Mouse (Mus musculus) hindbrain, embryonic 10.5 days (tissue): ENCODE measurements around the gene Ptcd3. TPM values are rescaled to one million over a fixed set of nuclear protein-coding genes. Genes with fewer than 3 reads are reported as not detected.
A peak's percentile ranks its signal among the peaks of the same experiment; 100 is the strongest.

Experiments used
- DNase-seq: peaks from one replicate; pipeline ENCODE4 v3.0.0-alpha.2; 2017; ENCODE audit warnings: low spot score
- H3K27ac ChIP-seq: fragments of 300-500 bp; sonication (generic); 2 replicates; pipeline ENCODE4 v1.5.1; 2016; ENCODE audit warnings: mild to moderate bottlenecking, moderate library complexity
- H3K27me3 ChIP-seq: fragments of 300-500 bp; sonication (generic); 2 replicates; pipeline ENCODE4 v1.6.1; 2016; ENCODE audit warnings: mild to moderate bottlenecking; ENCODE audit not compliant: poor library complexity, insufficient read depth, severe bottlenecking
- H3K36me3 ChIP-seq: fragments of 300-500 bp; sonication (generic); 2 replicates; pipeline ENCODE4 v1.6.1; 2016; ENCODE audit warnings: mild to moderate bottlenecking, moderate library complexity
- H3K4me1 ChIP-seq: fragments of 300-500 bp; sonication (generic); replicated peaks from 2 replicates; pipeline ENCODE4 v1.6.1; 2016; ENCODE audit warnings: mild to moderate bottlenecking
- H3K4me3 ChIP-seq: fragments of 300-500 bp; sonication (generic); 2 replicates; pipeline ENCODE4 v1.5.1; 2016; ENCODE audit warnings: mild to moderate bottlenecking, moderate library complexity
- H3K9me3 ChIP-seq: fragments of 300-500 bp; sonication (generic); 2 replicates; pipeline ENCODE4 v1.6.1; 2016; ENCODE audit warnings: mild to moderate bottlenecking, moderate library complexity
- WGBS: fragments of 180-500 bp; shearing (Covaris S2); methylation state at CpG from one replicate; pipeline ENCODE4 v1.1.7; 2016; 5-methylcytosine and 5-hydroxymethylcytosine counted together
- polyA plus RNA-seq: library from polyadenylated mRNA; unstranded; fragments of >200 nt; fragmentation: Nextera tagmentation; extraction: Ambion mirVana; gene quantifications from 2 replicates; pipeline ENCODE4 v1.2.1, GENCODE M21; 2016

Ptcd3 gene
- 106 and 140 TPM in 2 replicates for polyA plus RNA-seq

- H3K36me3 ChIP-seq = peaks cover 49% of the 10 kb centered on the region
- H3K27ac ChIP-seq = peak within 1 kb of the TSS; percentile 97
- H3K9me3 ChIP-seq = no peaks in the 10 kb centered on the region
- peaks cover 18% of the 10 kb centered on the region for H3K4me1 ChIP-seq
- under 1% methylated on average over 58 of the region's 58 CpGs for WGBS
- peak; percentile 90 for DNase-seq
- no peaks in the 10 kb centered on the region for H3K27me3 ChIP-seq
- peak within 1 kb of the TSS; percentile 83 for H3K4me3 ChIP-seq
Observed at GRCm38 (mm10) chr6:71908481-71909381, at the start of gene Ptcd3, which contains the start of gene Polr1a. Gene Ptcd3, minus strand, starts transcription at chr6:71908750. Gene Polr1a, plus strand, starts transcription at chr6:71909053.

DNA sequence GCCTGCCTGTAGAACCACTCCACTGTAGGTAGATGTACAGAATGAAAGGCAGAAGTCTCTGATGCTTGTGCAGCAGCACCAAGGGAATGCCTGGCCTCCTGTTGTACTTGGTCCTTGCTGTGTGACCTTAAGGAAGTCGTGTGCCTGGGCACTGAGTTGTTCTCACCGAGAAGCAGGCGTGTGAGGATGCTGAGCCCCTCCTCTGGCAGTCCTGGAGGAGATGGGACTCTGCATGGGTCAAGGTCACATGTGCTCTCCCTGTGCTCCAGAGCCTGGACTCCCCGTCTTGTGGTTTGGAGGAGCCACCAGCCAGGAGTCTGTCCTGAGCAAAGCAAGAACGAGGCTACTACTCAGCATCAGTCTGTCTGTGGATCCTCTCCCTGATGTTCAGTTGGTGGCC, 42.6 kb upstream of the Ptcd3 start:
- peaks cover 89% of the 10 kb centered on the region for H3K36me3 ChIP-seq
- H3K27ac ChIP-seq = no peak overlapping the region
- 87% methylated on average over 5 of the region's 5 CpGs for WGBS
- H3K4me3 ChIP-seq = no peak overlapping the region
- H3K27me3 ChIP-seq = no peaks in the 10 kb centered on the region
- DNase-seq = no peak
- no peaks in the 10 kb centered on the region for H3K4me1 ChIP-seq
- no peaks in the 10 kb centered on the region for H3K9me3 ChIP-seq

- Histone ChIP-seq H3K27me3 (no peaks in the 10 kb centered on the region), H3K9me3 (no peaks in the 10 kb centered on the region), H3K4me1 (no peaks in the 10 kb centered on the region), H3K27ac (no peak overlapping the region), H3K4me3 (no peak overlapping the region), H3K36me3 (peaks cover 94% of the 10 kb centered on the region)
- DNase-seq = no peak
- 92% methylated on average over 3 of the region's 3 CpGs for WGBS
Observed at GRCm38 (mm10) chr6:71950592-71950991, 42.0 kb upstream of the Ptcd3 start.

DNA sequence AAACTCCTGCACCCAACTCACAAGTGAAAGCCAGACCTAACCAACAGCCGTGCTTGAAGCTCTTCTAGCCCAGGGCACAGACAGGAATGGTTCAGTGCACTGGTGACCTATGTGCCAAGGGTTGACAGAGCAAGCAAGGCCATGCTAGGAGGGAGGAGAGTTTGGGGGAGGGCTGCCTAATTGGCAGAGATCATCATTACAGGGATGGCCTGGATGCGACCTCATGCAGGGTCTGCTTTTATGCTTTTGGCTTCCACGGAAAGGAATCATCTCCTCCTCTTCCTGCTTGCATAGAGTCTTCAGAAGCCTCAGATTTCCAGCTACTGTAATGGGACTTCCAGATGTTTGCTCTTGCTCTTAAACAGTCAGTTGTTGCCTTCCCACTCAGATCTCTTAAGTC, 41.2 kb upstream of the Ptcd3 start:
- Histone ChIP-seq H3K36me3 (peaks cover 97% of the 10 kb centered on the region), H3K4me1 (no peaks in the 10 kb centered on the region), H3K4me3 (no peak overlapping the region), H3K27me3 (no peaks in the 10 kb centered on the region), H3K27ac (no peak overlapping the region), H3K9me3 (no peaks in the 10 kb centered on the region)
- no peak for DNase-seq
- WGBS = 85% methylated on average over 3 of the region's 3 CpGs

DNA sequence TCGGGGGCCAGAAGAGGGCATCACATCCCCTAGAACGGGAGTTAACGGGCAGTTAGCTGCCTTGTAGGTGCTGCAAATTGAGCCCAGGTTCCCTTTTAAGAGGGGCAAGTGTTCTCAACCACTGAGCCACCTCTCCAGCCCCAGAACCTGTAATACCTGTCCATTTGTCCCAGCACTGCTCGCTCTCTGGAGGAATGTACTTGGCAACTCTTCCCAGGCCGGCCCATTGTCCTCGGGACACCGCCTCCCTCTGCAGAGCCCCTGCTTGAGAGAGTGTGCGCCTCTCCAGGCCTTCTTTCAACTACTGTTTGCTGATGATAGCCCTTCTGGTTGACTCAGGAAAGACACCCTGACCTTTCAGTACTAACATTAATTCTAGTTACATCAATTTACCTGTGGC, 37.6 kb upstream of the Ptcd3 start:
- no peaks in the 10 kb centered on the region for H3K9me3 ChIP-seq
- no peaks in the 10 kb centered on the region for H3K27me3 ChIP-seq
- no peak for DNase-seq
- peaks cover 84% of the 10 kb centered on the region for H3K36me3 ChIP-seq
- H3K4me1 ChIP-seq = no peaks in the 10 kb centered on the region
- WGBS = 96% methylated on average over 8 of the region's 8 CpGs
- no peak overlapping the region for H3K4me3 ChIP-seq
- no peak overlapping the region for H3K27ac ChIP-seq

GRCm38 (mm10) chr6:71945101-71945500, 36.6 kb upstream of the Ptcd3 start:
- no peak overlapping the region for H3K4me3 ChIP-seq
- DNase-seq = no peak
- no peaks in the 10 kb centered on the region for H3K4me1 ChIP-seq
- no peaks in the 10 kb centered on the region for H3K27me3 ChIP-seq
- 94% methylated on average over 6 of the region's 6 CpGs for WGBS
- peaks cover 84% of the 10 kb centered on the region for H3K36me3 ChIP-seq
- no peak overlapping the region for H3K27ac ChIP-seq
- H3K9me3 ChIP-seq = no peaks in the 10 kb centered on the region

GRCm38 (mm10) chr6:71940912-71941311, 32.4 kb upstream of the Ptcd3 start:
- H3K4me3 ChIP-seq = no peak overlapping the region
- H3K9me3 ChIP-seq = no peaks in the 10 kb centered on the region
- no peaks in the 10 kb centered on the region for H3K27me3 ChIP-seq
- no peak for DNase-seq
- peaks cover 79% of the 10 kb centered on the region for H3K36me3 ChIP-seq
- H3K4me1 ChIP-seq = no peaks in the 10 kb centered on the region
- 82% methylated on average over 6 of the region's 6 CpGs for WGBS
- H3K27ac ChIP-seq = no peak overlapping the region

- DNase-seq = no peak
- Histone ChIP-seq H3K9me3 (no peaks in the 10 kb centered on the region), H3K36me3 (peaks cover 92% of the 10 kb centered on the region), H3K27ac (no peak overlapping the region), H3K27me3 (no peaks in the 10 kb centered on the region), H3K4me1 (peaks cover 7% of the 10 kb centered on the region; the same call in 1 of the 2 replicates), H3K4me3 (no peak overlapping the region)
- 88% methylated on average over 2 of the region's 2 CpGs for WGBS
Observed at GRCm38 (mm10) chr6:71935737-71936136, 27.2 kb upstream of the Ptcd3 start.

DNA sequence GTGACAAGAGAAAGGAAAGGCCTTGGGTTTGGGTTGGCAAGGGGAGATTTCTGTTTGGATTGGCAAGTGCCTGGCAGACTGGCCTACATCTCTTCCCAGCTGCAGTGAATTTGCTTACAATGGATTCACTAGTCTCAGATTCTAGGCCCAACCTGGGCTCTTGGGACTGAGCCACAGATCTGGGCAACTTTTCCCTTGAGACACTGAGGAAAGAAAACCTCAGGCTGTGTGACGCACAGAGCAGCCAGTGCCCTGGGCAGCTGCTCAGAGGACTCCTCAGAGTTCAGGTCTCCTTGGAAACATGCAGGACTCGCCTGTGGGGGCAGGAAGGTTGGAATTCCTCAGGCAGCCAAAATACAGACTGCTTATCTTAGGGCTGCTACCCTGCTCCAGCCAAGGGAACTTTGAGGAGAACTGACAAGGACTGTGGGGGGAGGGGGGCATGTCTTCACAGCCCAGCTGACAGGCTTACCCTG, 25.6 kb upstream of the Ptcd3 start:
- Histone ChIP-seq H3K4me1 (peaks cover 7% of the 10 kb centered on the region; the same call in 1 of the 2 replicates), H3K36me3 (peaks cover 98% of the 10 kb centered on the region), H3K9me3 (no peaks in the 10 kb centered on the region), H3K27me3 (no peaks in the 10 kb centered on the region), H3K27ac (0 out of 2 replicates have a peak overlapping the region, but pooled peaks have one; percentile 40), H3K4me3 (no peak overlapping the region)
- WGBS = 39% methylated on average over 2 of the region's 2 CpGs
- peak; percentile 20 for DNase-seq

- H3K27me3 ChIP-seq = no peaks in the 10 kb centered on the region
- H3K9me3 ChIP-seq = no peaks in the 10 kb centered on the region
- peaks cover 7% of the 10 kb centered on the region; the same call in 1 of the 2 replicates for H3K4me1 ChIP-seq
- DNase-seq = no peak
- no peak overlapping the region for H3K4me3 ChIP-seq
- 87% methylated on average over 5 of the region's 5 CpGs for WGBS
- H3K36me3 ChIP-seq = peaks cover 95% of the 10 kb centered on the region
- H3K27ac ChIP-seq = no peak overlapping the region
Observed at GRCm38 (mm10) chr6:71932347-71932746, 23.8 kb upstream of the Ptcd3 start.

GRCm38 (mm10) chr6:71930830-71931437, 22.4 kb upstream of the Ptcd3 start:
- WGBS = 87% methylated on average over 12 of the region's 12 CpGs
- no peaks in the 10 kb centered on the region for H3K27me3 ChIP-seq
- no peak for DNase-seq
- H3K4me1 ChIP-seq = peaks cover 7% of the 10 kb centered on the region; the same call in 1 of the 2 replicates
- no peak overlapping the region for H3K4me3 ChIP-seq
- no peaks in the 10 kb centered on the region for H3K9me3 ChIP-seq
- H3K36me3 ChIP-seq = peaks cover 95% of the 10 kb centered on the region
- no peak overlapping the region for H3K27ac ChIP-seq

DNA sequence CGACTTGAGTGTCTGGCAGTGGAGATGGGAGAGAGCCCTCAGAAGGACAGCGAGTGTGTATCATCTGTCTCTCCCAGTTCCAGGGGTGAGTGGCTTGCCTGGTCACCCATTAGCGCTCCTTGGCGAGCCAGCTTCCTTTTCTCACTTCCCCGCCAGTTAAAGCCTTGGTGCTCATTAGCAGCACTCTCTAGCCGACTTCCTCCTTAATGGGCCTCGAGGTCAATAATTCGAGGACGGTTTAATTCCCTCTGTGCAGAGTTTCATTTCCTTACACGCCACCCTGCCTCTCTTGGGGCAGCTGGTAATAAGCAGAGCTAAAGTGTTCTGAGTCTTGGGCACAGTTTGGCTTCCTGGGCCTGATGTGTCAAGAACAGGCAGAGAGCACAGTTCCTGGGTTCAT, 21.5 kb upstream of the Ptcd3 start:
- no peak overlapping the region for H3K27ac ChIP-seq
- no peak for DNase-seq
- H3K9me3 ChIP-seq = no peaks in the 10 kb centered on the region
- peaks cover 7% of the 10 kb centered on the region; the same call in 1 of the 2 replicates for H3K4me1 ChIP-seq
- no peaks in the 10 kb centered on the region for H3K27me3 ChIP-seq
- WGBS = 93% methylated on average over 10 of the region's 10 CpGs
- H3K4me3 ChIP-seq = no peak overlapping the region
- H3K36me3 ChIP-seq = peaks cover 95% of the 10 kb centered on the region

GRCm38 (mm10) chr6:71927911-71928310, 19.4 kb upstream of the Ptcd3 start:
- Histone ChIP-seq H3K36me3 (peaks cover 95% of the 10 kb centered on the region), H3K4me3 (no peak overlapping the region), H3K27me3 (no peaks in the 10 kb centered on the region), H3K27ac (no peak overlapping the region), H3K4me1 (no peaks in the 10 kb centered on the region), H3K9me3 (no peaks in the 10 kb centered on the region)
- peak; percentile 48 for DNase-seq
